ENCODE assay signal across 20 mouse cellular contexts in genomic region chr13:37025996-37026579, GRCm38 (mm10).
"Had no signal": no experiment of that assay in that cellular context is flagged by ENCODE, and none has a peak within 500 bp of the region (broad histone marks: within the 10 kb centered on the region; RNA-seq: fewer than 3 reads in every experiment).

No protein-coding gene starts in this region.

- H3K9ac ChIP-seq: limb, embryonic 13.5 days; liver, embryonic 12.5 days; liver, embryonic 15.5 days; lung, embryonic 15.5 days; stomach, embryonic 15.5 days had no signal

- ATAC-seq: intestine, postnatal 0 days; liver, embryonic 12.5 days had no signal

- H3K36me3 ChIP-seq: limb, embryonic 10.5 days; limb, embryonic 13.5 days; liver, embryonic 12.5 days; liver, embryonic 15.5 days; lung, embryonic 15.5 days; stomach, embryonic 15.5 days had no signal

- H3K4me3 ChIP-seq: layer of hippocampus, adult 2 months; limb, embryonic 10.5 days; limb, embryonic 13.5 days; liver, embryonic 12.5 days; liver, embryonic 15.5 days; lung, embryonic 15.5 days; stomach, embryonic 15.5 days had no signal

- H3K27ac ChIP-seq: kidney, postnatal 0 days; layer of hippocampus, adult 2 months; limb, embryonic 10.5 days; limb, embryonic 13.5 days; liver, embryonic 12.5 days; liver, embryonic 15.5 days; lung, embryonic 15.5 days; stomach, embryonic 15.5 days had no signal

- H3K4me2 ChIP-seq: limb, embryonic 13.5 days; liver, embryonic 12.5 days; liver, embryonic 15.5 days; lung, embryonic 15.5 days; stomach, embryonic 15.5 days had no signal

- H3K4me1 ChIP-seq: limb, embryonic 10.5 days; limb, embryonic 13.5 days; liver, embryonic 12.5 days; liver, embryonic 15.5 days; lung, embryonic 15.5 days; stomach, embryonic 15.5 days had no signal

- H3K27me3 ChIP-seq: limb, embryonic 13.5 days; liver, embryonic 12.5 days; liver, embryonic 15.5 days; lung, embryonic 15.5 days; stomach, embryonic 15.5 days had no signal

- H3K9me3 ChIP-seq: limb, embryonic 10.5 days; limb, embryonic 13.5 days; liver, embryonic 12.5 days; liver, embryonic 15.5 days; lung, embryonic 15.5 days; stomach, embryonic 15.5 days had no signal

- DNase-seq: kidney, adult 2 months; kidney, postnatal 25 days; layer of hippocampus, adult 9-11 months; liver; lung, adult 18-20 months; lung, postnatal 14 days; lung, postnatal 4 days; right cerebral cortex, postnatal 25 days; spleen, adult 18-20 months; thymus, adult 18-20 months; thymus, postnatal 36 days had no signal
